Comparison of ENCODE assay signal across 18 mouse cellular contexts in genomic region chr8:70371951-70372350, GRCm38 (mm10). TPM values are rescaled to one million over a fixed set of nuclear protein-coding genes. Genes with fewer than 3 reads are reported as not detected.
DNase-seq lines count a peak whose midpoint lies in the region; ATAC-seq and TF ChIP-seq lines count a peak whose summit lies in the region.
"Had no signal": no experiment of that assay in that cellular context is flagged by ENCODE, and none has a peak within 500 bp of the region (broad histone marks: within the 10 kb centered on the region; RNA-seq: fewer than 3 reads in every experiment).

No protein-coding gene starts in this region.

- 22% methylated on average over 6 of the region's 6 CpGs for WGBS in embryonic facial prominence, embryonic 14.5 days
- WGBS in embryonic facial prominence, embryonic 10.5 days = 28% methylated on average over 6 of the region's 6 CpGs
- 36% methylated on average over 6 of the region's 6 CpGs for WGBS in hindbrain, embryonic 12.5 days
- WGBS in hindbrain, embryonic 16.5 days = 37% methylated on average over 6 of the region's 6 CpGs
- 25% methylated on average over 6 of the region's 6 CpGs for WGBS in limb, embryonic 13.5 days

- no peak for TF ChIP-seq CTCF in embryonic fibroblast, embryonic 13.5 days (IDR thresholded peaks at IDR 0.05; ENCODE audit: borderline replicate concordance, insufficient read depth, low read length)

- peak; percentile 53; the same call in 1 of the 2 replicates for TF ChIP-seq POLR2A in embryonic fibroblast, embryonic 13.5 days (IDR thresholded peaks at IDR 0.05; ENCODE audit: low read depth, low read length)

- no peak for ATAC-seq in embryonic facial prominence, embryonic 14.5 days (ENCODE audit: low read depth)
- ATAC-seq in hindbrain, embryonic 12.5 days (ENCODE audit: low FRiP score) = no peak
- no peak for ATAC-seq in hindbrain, embryonic 16.5 days
- no peak for ATAC-seq in limb, embryonic 13.5 days (ENCODE audit: low FRiP score, low read depth)
- ATAC-seq in megakaryocyte-erythroid progenitor cell, adult 5-6 weeks (replicated peaks; ENCODE audit: low FRiP score, low TSS enrichment, poor library complexity, severe bottlenecking) = no peak
- ATAC-seq: forebrain, embryonic 15.5 days; intestine, embryonic 16.5 days; midbrain, embryonic 16.5 days had no signal

- DNase-seq in embryonic facial prominence, embryonic 14.5 days (ENCODE audit: low spot score) = no peak
- DNase-seq in embryonic facial prominence, embryonic 10.5 days (ENCODE audit: low spot score) = no peak
- no peak for DNase-seq in left cerebral cortex, adult 18-20 months (ENCODE audit: low spot score in 2 of 2)
- DNase-seq: B cell, adult 2 months; left cerebral cortex, postnatal 4 days; lung, embryonic 14.5 days; thymus, postnatal 25 days had no signal

- H3K4me3 ChIP-seq in embryonic facial prominence, embryonic 14.5 days (ENCODE audit: low read depth, low read length) = no peak overlapping the region
- H3K4me3 ChIP-seq in embryonic facial prominence, embryonic 10.5 days = no peak overlapping the region; the same call in 1 of the 2 replicates
- H3K4me3 ChIP-seq in hindbrain, embryonic 12.5 days = no peak overlapping the region
- no peak overlapping the region for H3K4me3 ChIP-seq in hindbrain, embryonic 16.5 days (ENCODE audit: low read length)
- no peak overlapping the region for H3K4me3 ChIP-seq in embryonic fibroblast, embryonic 13.5 days (ENCODE audit: insufficient read depth, low read length)
- H3K4me3 ChIP-seq in limb, embryonic 13.5 days = no peak overlapping the region
- H3K4me3 ChIP-seq: forebrain, embryonic 15.5 days; hindbrain, embryonic 10.5 days; neural tube, embryonic 12.5 days had no signal

- no peak overlapping the region for H3K9ac ChIP-seq in embryonic facial prominence, embryonic 14.5 days (ENCODE audit: low read depth, low read length)
- peak overlapping the region; percentile 18; the same call in 1 of the 2 replicates for H3K9ac ChIP-seq in hindbrain, embryonic 12.5 days
- H3K9ac ChIP-seq in hindbrain, embryonic 16.5 days (ENCODE audit: low read depth, low read length) = no peak overlapping the region
- H3K9ac ChIP-seq in limb, embryonic 13.5 days = peak overlapping the region; percentile 50; the same call in 1 of the 2 replicates
- H3K9ac ChIP-seq: forebrain, embryonic 15.5 days; lung, embryonic 14.5 days; neural tube, embryonic 12.5 days had no signal

- H3K4me2 ChIP-seq in embryonic facial prominence, embryonic 14.5 days (ENCODE audit: low read depth, low read length) = no peak overlapping the region
- H3K4me2 ChIP-seq in hindbrain, embryonic 12.5 days (replicated peaks) = no peak overlapping the region
- H3K4me2 ChIP-seq in hindbrain, embryonic 16.5 days (ENCODE audit: low read length) = no peak overlapping the region
- H3K4me2 ChIP-seq in limb, embryonic 13.5 days (replicated peaks) = 0 out of 2 replicates have a peak overlapping the region, but pooled peaks have one; percentile 9
- H3K4me2 ChIP-seq: forebrain, embryonic 15.5 days; lung, embryonic 14.5 days; neural tube, embryonic 12.5 days had no signal

- peak overlapping the region; percentile 52; the same call in 1 of the 2 replicates for H3K27ac ChIP-seq in embryonic facial prominence, embryonic 14.5 days (replicated peaks; ENCODE audit: low read depth, low read length)
- no peak overlapping the region for H3K27ac ChIP-seq in embryonic facial prominence, embryonic 10.5 days (replicated peaks)
- H3K27ac ChIP-seq in hindbrain, embryonic 12.5 days = no peak overlapping the region
- no peak overlapping the region for H3K27ac ChIP-seq in hindbrain, embryonic 16.5 days (ENCODE audit: low read depth, low read length)
- H3K27ac ChIP-seq in embryonic fibroblast, embryonic 13.5 days (ENCODE audit: insufficient read depth, low read length) = peak overlapping the region; percentile 23; the same call in 1 of the 2 replicates
- peak overlapping the region; percentile 81 for H3K27ac ChIP-seq in limb, embryonic 13.5 days
- H3K27ac ChIP-seq: forebrain, embryonic 15.5 days; hindbrain, embryonic 10.5 days; neural tube, embryonic 12.5 days had no signal

- H3K27me3 ChIP-seq in embryonic facial prominence, embryonic 14.5 days (replicated peaks; ENCODE audit: control insufficient read depth, insufficient read depth, low read length) = peaks cover 55% of the 10 kb centered on the region
- peaks cover 73% of the 10 kb centered on the region for H3K27me3 ChIP-seq in embryonic facial prominence, embryonic 10.5 days (replicated peaks; ENCODE audit: low read depth, poor library complexity, severe bottlenecking)
- H3K27me3 ChIP-seq in hindbrain, embryonic 12.5 days = peaks cover 69% of the 10 kb centered on the region
- H3K27me3 ChIP-seq in hindbrain, embryonic 16.5 days (replicated peaks; ENCODE audit: control insufficient read depth, insufficient read depth, low read length) = peaks cover 54% of the 10 kb centered on the region
- H3K27me3 ChIP-seq in limb, embryonic 13.5 days = peaks cover 57% of the 10 kb centered on the region

- H3K36me3 ChIP-seq in embryonic facial prominence, embryonic 14.5 days (ENCODE audit: control insufficient read depth, insufficient read depth, low read length) = no peaks in the 10 kb centered on the region
- no peaks in the 10 kb centered on the region for H3K36me3 ChIP-seq in embryonic facial prominence, embryonic 10.5 days (replicated peaks)
- no peaks in the 10 kb centered on the region for H3K36me3 ChIP-seq in hindbrain, embryonic 12.5 days
- H3K36me3 ChIP-seq in hindbrain, embryonic 16.5 days (ENCODE audit: control insufficient read depth, insufficient read depth, low read length) = no peaks in the 10 kb centered on the region
- no peaks in the 10 kb centered on the region for H3K36me3 ChIP-seq in limb, embryonic 13.5 days
- H3K36me3 ChIP-seq: forebrain, embryonic 15.5 days; hindbrain, embryonic 10.5 days; neural tube, embryonic 12.5 days had no signal

- H3K9me3 ChIP-seq in embryonic facial prominence, embryonic 14.5 days (ENCODE audit: control insufficient read depth, low read length) = no peaks in the 10 kb centered on the region
- H3K9me3 ChIP-seq in embryonic facial prominence, embryonic 10.5 days = no peaks in the 10 kb centered on the region
- H3K9me3 ChIP-seq in hindbrain, embryonic 12.5 days (replicated peaks) = no peaks in the 10 kb centered on the region
- H3K9me3 ChIP-seq in hindbrain, embryonic 16.5 days (ENCODE audit: control insufficient read depth, low read length) = peaks cover 3% of the 10 kb centered on the region; the same call in 1 of the 2 replicates
- no peaks in the 10 kb centered on the region for H3K9me3 ChIP-seq in limb, embryonic 13.5 days
- H3K9me3 ChIP-seq: forebrain, embryonic 15.5 days; hindbrain, embryonic 10.5 days; neural tube, embryonic 12.5 days had no signal

- peaks cover 10% of the 10 kb centered on the region; the same call in 1 of the 2 replicates for H3K4me1 ChIP-seq in embryonic facial prominence, embryonic 14.5 days (ENCODE audit: control insufficient read depth, insufficient read depth, low read length)
- H3K4me1 ChIP-seq in embryonic facial prominence, embryonic 10.5 days = peaks cover 46% of the 10 kb centered on the region
- peaks cover 30% of the 10 kb centered on the region for H3K4me1 ChIP-seq in hindbrain, embryonic 12.5 days
- peaks cover 19% of the 10 kb centered on the region; the same call in 1 of the 2 replicates for H3K4me1 ChIP-seq in hindbrain, embryonic 16.5 days (ENCODE audit: control insufficient read depth, insufficient read depth, low read depth, low read length)
- 0 out of 2 replicates have a peak, but pooled peaks cover 2% of the 10 kb centered on the region for H3K4me1 ChIP-seq in embryonic fibroblast, embryonic 13.5 days (ENCODE audit: control insufficient read depth, insufficient read depth, low read length)
- peaks cover 55% of the 10 kb centered on the region for H3K4me1 ChIP-seq in limb, embryonic 13.5 days

RNA-seq across cellular contexts. Expression of gene Comp, which starts 1.4 kb away (rescaled TPM):
- polyA plus RNA-seq in embryonic facial prominence, embryonic 14.5 days (2014; fragmentation: Nextera tagmentation; extraction: Ambion mirVana) = 9.5 and 9.9 TPM in 2 replicates
- 0.19 and 0.37 TPM in 2 replicates for polyA plus RNA-seq in embryonic facial prominence, embryonic 10.5 days (2016; fragmentation: Nextera tagmentation; extraction: Ambion mirVana)
- polyA plus RNA-seq in hindbrain, embryonic 12.5 days (2016; fragmentation: Nextera tagmentation; extraction: Ambion mirVana) = 1.2 and 3.0 TPM in 2 replicates
- 0.58 and 2.8 TPM in 2 replicates for polyA plus RNA-seq in hindbrain, embryonic 16.5 days (2015; fragmentation: Nextera tagmentation; extraction: Ambion mirVana)
- polyA plus RNA-seq in embryonic fibroblast, embryonic 13.5 days (2011; ENCODE audit: insufficient read length, low read depth, missing spikeins) = 1.6 and 1.9 TPM in 2 replicates
- 26.4 and 40.8 TPM in 2 replicates for polyA plus RNA-seq in limb, embryonic 13.5 days (2015; fragmentation: Nextera tagmentation; extraction: Ambion mirVana)
- 0.15 and 1.2 TPM in 2 replicates for total RNA-seq in megakaryocyte-erythroid progenitor cell, adult 5-6 weeks (2014; fragmentation: Nextera tagmentation)
- 2.3 TPM in 1 of 2 replicates, not detected in the other for total RNA-seq in megakaryocyte-erythroid progenitor cell, adult 5-6 weeks (2017)
- under 1 TPM; 0.30 to 0.33 TPM for total RNA-seq in left cerebral cortex, adult 18-20 months (2021)
- total RNA-seq: megakaryocyte progenitor cell, adult 5-6 weeks had no signal

RNA-seq across cellular contexts. Expression of gene Upf1, which starts 18.9 kb away (rescaled TPM):
- 18.9 and 19.1 TPM in 2 replicates for polyA plus RNA-seq in embryonic facial prominence, embryonic 14.5 days (2014; fragmentation: Nextera tagmentation; extraction: Ambion mirVana)
- 21.9 and 22.1 TPM in 2 replicates for polyA plus RNA-seq in embryonic facial prominence, embryonic 10.5 days (2016; fragmentation: Nextera tagmentation; extraction: Ambion mirVana)
- polyA plus RNA-seq in hindbrain, embryonic 12.5 days (2016; fragmentation: Nextera tagmentation; extraction: Ambion mirVana) = 34.2 and 34.3 TPM in 2 replicates
- 7.4 and 10.1 TPM in 2 replicates for polyA plus RNA-seq in hindbrain, embryonic 16.5 days (2015; fragmentation: Nextera tagmentation; extraction: Ambion mirVana)
- polyA plus RNA-seq in embryonic fibroblast, embryonic 13.5 days (2011; ENCODE audit: insufficient read length, low read depth, missing spikeins) = 25.6 and 25.8 TPM in 2 replicates
- polyA plus RNA-seq in limb, embryonic 13.5 days (2015; fragmentation: Nextera tagmentation; extraction: Ambion mirVana) = 18.7 and 19.5 TPM in 2 replicates
- total RNA-seq in megakaryocyte-erythroid progenitor cell, adult 5-6 weeks (2014; fragmentation: Nextera tagmentation) = 44.1 and 46.9 TPM in 2 replicates
- 26.7 and 46.7 TPM in 2 replicates for total RNA-seq in megakaryocyte-erythroid progenitor cell, adult 5-6 weeks (2017)
- total RNA-seq in left cerebral cortex, adult 18-20 months (2021) = 10 to 100 TPM; 64.1 to 73.7 TPM

RNA-seq across cellular contexts. Expression of gene Gdf1, which starts 42.3 kb away (rescaled TPM):
- polyA plus RNA-seq in embryonic facial prominence, embryonic 14.5 days (2014; fragmentation: Nextera tagmentation; extraction: Ambion mirVana) = 1.7 TPM in 1 of 2 replicates, not detected in the other
- polyA plus RNA-seq in embryonic facial prominence, embryonic 10.5 days (2016; fragmentation: Nextera tagmentation; extraction: Ambion mirVana) = 5.6 and 5.7 TPM in 2 replicates
- 2.2 and 4.4 TPM in 2 replicates for polyA plus RNA-seq in hindbrain, embryonic 12.5 days (2016; fragmentation: Nextera tagmentation; extraction: Ambion mirVana)
- 8.7 and 9.5 TPM in 2 replicates for polyA plus RNA-seq in hindbrain, embryonic 16.5 days (2015; fragmentation: Nextera tagmentation; extraction: Ambion mirVana)
- not detected in 2 replicates for polyA plus RNA-seq in embryonic fibroblast, embryonic 13.5 days (2011; ENCODE audit: insufficient read length, low read depth, missing spikeins)
- polyA plus RNA-seq in limb, embryonic 13.5 days (2015; fragmentation: Nextera tagmentation; extraction: Ambion mirVana) = 0.78 and 2.7 TPM in 2 replicates
- total RNA-seq in megakaryocyte-erythroid progenitor cell, adult 5-6 weeks (2014; fragmentation: Nextera tagmentation) = not detected in 2 replicates
- not detected in 2 replicates for total RNA-seq in megakaryocyte-erythroid progenitor cell, adult 5-6 weeks (2017)
- total RNA-seq in left cerebral cortex, adult 18-20 months (2021) = 10 to 100 TPM; 16.4 to 19.1 TPM
- total RNA-seq: megakaryocyte progenitor cell, adult 5-6 weeks had no signal

RNA-seq across cellular contexts. Expression of gene Cers1, which starts 56.4 kb away (rescaled TPM):
- polyA plus RNA-seq in embryonic facial prominence, embryonic 14.5 days (2014; fragmentation: Nextera tagmentation; extraction: Ambion mirVana) = 10.0 and 10.7 TPM in 2 replicates
- polyA plus RNA-seq in embryonic facial prominence, embryonic 10.5 days (2016; fragmentation: Nextera tagmentation; extraction: Ambion mirVana) = 2.3 and 4.1 TPM in 2 replicates
- polyA plus RNA-seq in hindbrain, embryonic 12.5 days (2016; fragmentation: Nextera tagmentation; extraction: Ambion mirVana) = 16.3 and 17.8 TPM in 2 replicates
- polyA plus RNA-seq in hindbrain, embryonic 16.5 days (2015; fragmentation: Nextera tagmentation; extraction: Ambion mirVana) = 40.0 and 44.3 TPM in 2 replicates
- polyA plus RNA-seq in embryonic fibroblast, embryonic 13.5 days (2011; ENCODE audit: insufficient read length, low read depth, missing spikeins) = 2.6 and 3.2 TPM in 2 replicates
- polyA plus RNA-seq in limb, embryonic 13.5 days (2015; fragmentation: Nextera tagmentation; extraction: Ambion mirVana) = 10.0 and 10.2 TPM in 2 replicates
- not detected in 2 replicates for total RNA-seq in megakaryocyte-erythroid progenitor cell, adult 5-6 weeks (2014; fragmentation: Nextera tagmentation)
- not detected in 2 replicates for total RNA-seq in megakaryocyte-erythroid progenitor cell, adult 5-6 weeks (2017)
- total RNA-seq in left cerebral cortex, adult 18-20 months (2021) = 10 to 100 TPM; 86.4 to 94.3 TPM
- total RNA-seq: megakaryocyte progenitor cell, adult 5-6 weeks had no signal

Comparison
In these comparisons a context has a peak if more than half of its experiments do, and no peak if none do; other contexts are left out.
1. H3K27ac ChIP-seq: peak in embryonic facial prominence, embryonic 14.5 days (single experiment), embryonic fibroblast, embryonic 13.5 days (single experiment) and limb, embryonic 13.5 days (single experiment); none in embryonic facial prominence, embryonic 10.5 days (single experiment), hindbrain, embryonic 12.5 days (single experiment) and hindbrain, embryonic 16.5 days (single experiment).
2. H3K9ac ChIP-seq: peak in hindbrain, embryonic 12.5 days (single experiment) and limb, embryonic 13.5 days (single experiment); none in embryonic facial prominence, embryonic 14.5 days (single experiment) and hindbrain, embryonic 16.5 days (single experiment).